Mouse (Mus musculus): ENCODE measurements around the gene Usp25. TPM values are rescaled to one million over a fixed set of nuclear protein-coding genes. Genes with fewer than 3 reads are reported as not detected.

Gene Usp25
- polyA plus RNA-seq, 1 experiment from 2014 or later = 6.4 TPM

DNA sequence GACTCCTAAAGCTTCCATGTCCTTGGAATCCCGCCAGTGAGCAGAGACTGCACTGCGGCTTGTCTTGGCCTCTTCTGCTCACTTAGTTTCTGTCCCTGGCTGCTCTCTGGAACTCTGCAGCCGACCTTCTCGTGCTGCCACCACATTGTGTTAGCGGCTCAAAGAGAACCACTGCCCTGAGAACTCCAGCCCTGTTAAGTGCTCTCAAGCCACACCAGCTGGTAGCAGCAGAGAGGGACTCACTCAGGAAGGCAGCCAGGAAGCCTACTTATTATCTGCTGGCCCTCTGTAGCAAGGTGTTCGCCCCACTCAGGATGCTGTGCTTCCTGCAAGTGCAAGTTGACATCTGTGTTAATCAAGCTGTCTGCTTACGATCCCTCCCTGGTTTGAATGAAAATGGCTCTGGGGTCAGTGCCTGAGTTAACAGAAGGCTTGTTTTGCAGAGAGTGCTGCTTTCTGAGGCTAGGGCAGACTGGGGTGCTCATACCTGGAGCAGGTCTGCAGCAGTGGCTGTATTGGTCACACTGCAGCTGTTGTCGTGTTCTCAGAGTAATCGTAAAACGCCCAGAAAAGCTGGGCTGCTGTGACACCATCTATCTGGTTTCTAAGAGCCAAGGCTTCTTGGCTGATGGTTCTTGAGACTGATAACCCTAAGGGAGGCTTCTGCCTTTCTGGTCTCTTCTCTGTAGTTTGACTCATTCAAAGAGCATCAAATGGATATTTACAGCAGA, 15.3 kb downstream of the Usp25 start:
- ATAC-seq = peak; percentile 65
- 65% methylated on average over 10 of the region's 10 CpGs for WGBS
- Histone ChIP-seq H3K27me3 (replicated peaks; ENCODE audit: control insufficient read depth, insufficient read depth, low read length) (no peaks in the 10 kb centered on the region), H3K4me1 (ENCODE audit: control insufficient read depth, insufficient read depth, low read depth, low read length) (peaks cover 18% of the 10 kb centered on the region), H3K27ac (ENCODE audit: low read depth, low read length) (peak overlapping the region; percentile 34; the same call in 1 of the 2 replicates), H3K36me3 (ENCODE audit: control insufficient read depth, insufficient read depth, low read length) (no peaks in the 10 kb centered on the region), H3K9ac (ENCODE audit: low read depth, low read length) (no peak overlapping the region), H3K4me3 (ENCODE audit: low read length) (no peak overlapping the region), H3K4me2 (ENCODE audit: low read length) (peak overlapping the region; percentile 38), H3K9me3 (ENCODE audit: control insufficient read depth, low read length) (peaks cover 8% of the 10 kb centered on the region)

DNA sequence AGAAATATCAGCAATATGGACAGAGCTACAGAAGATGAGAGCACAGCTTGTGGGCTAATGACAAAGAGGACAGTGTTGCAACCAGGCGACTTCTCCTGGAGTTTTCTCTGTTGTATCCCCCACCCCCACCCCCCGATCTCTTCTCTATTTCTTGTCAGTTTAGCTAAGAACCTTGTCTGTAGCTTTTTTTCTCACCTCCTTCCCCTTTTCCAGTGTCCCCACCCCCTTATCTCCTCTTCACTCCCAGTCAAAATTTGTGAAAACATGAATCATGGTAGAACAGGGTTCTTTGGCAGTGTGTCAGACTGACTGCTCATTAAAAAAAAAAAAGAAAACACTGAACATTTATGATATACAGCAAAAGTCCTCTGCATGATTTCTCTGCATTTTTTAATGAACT, 16.9 kb downstream of the Usp25 start:
- Histone ChIP-seq H3K27me3 (replicated peaks; ENCODE audit: control insufficient read depth, insufficient read depth, low read length) (no peaks in the 10 kb centered on the region), H3K9ac (ENCODE audit: low read depth, low read length) (no peak overlapping the region), H3K4me2 (ENCODE audit: low read length) (no peak overlapping the region), H3K36me3 (ENCODE audit: control insufficient read depth, insufficient read depth, low read length) (no peaks in the 10 kb centered on the region), H3K4me3 (ENCODE audit: low read length) (no peak overlapping the region), H3K9me3 (ENCODE audit: control insufficient read depth, low read length) (peaks cover 2% of the 10 kb centered on the region; the same call in 1 of the 2 replicates), H3K4me1 (ENCODE audit: control insufficient read depth, insufficient read depth, low read depth, low read length) (peaks cover 20% of the 10 kb centered on the region), H3K27ac (ENCODE audit: low read depth, low read length) (no peak overlapping the region)
- no peak for ATAC-seq
- WGBS = 51% methylated on average over 2 of the region's 2 CpGs

DNA sequence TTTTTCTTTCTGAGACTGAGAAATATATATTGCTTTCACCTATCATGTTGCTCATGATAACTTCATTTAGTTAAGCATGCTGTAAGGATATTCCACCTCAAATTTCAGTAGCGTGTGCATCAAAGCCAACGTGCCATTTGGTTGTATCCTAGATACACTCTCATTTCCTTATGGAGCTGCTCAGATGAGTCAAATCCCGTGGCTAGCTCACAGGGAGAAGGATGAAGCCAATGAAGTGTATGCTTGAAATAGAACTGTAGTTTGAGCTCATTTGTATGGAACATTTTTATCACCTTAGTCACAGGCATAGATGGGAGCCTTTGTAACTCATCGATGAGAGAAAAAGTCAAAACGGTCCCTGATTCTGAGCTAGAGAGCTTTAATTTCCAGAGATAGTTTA, 20.8 kb downstream of the Usp25 start:
- peaks cover 9% of the 10 kb centered on the region for H3K4me1 ChIP-seq (ENCODE audit: control insufficient read depth, insufficient read depth, low read depth, low read length)
- H3K36me3 ChIP-seq (ENCODE audit: control insufficient read depth, insufficient read depth, low read length) = peaks cover 5% of the 10 kb centered on the region; the same call in 1 of the 2 replicates
- H3K4me2 ChIP-seq (ENCODE audit: low read length) = no peak overlapping the region
- H3K27me3 ChIP-seq (replicated peaks; ENCODE audit: control insufficient read depth, insufficient read depth, low read length) = no peaks in the 10 kb centered on the region
- WGBS = 81% methylated on average over 5 of the region's 5 CpGs
- no peaks in the 10 kb centered on the region for H3K9me3 ChIP-seq (ENCODE audit: control insufficient read depth, low read length)
- H3K9ac ChIP-seq (ENCODE audit: low read depth, low read length) = no peak overlapping the region
- no peak overlapping the region for H3K4me3 ChIP-seq (ENCODE audit: low read length)
- ATAC-seq = no peak
- no peak overlapping the region for H3K27ac ChIP-seq (ENCODE audit: low read depth, low read length)

DNA sequence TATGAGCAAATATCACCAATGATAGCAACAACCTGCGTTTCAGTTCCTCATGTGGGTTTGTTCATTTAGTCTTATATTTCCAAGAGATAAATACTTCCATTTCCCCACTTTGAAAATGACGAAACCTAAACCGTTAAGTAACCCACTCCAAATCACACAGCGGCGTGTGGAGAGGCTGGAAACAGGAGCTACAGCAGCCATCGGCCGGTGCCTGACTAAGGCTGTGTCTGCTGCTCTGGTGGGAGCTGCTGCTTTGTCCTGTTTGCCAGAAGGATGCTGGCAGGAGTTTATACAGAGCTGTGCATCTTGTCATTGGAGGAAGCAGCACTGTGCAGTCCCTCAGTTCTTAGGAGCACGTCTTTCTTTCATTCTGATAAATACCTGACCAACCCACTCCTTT, 21.2 kb downstream of the Usp25 start:
- H3K4me2 ChIP-seq (ENCODE audit: low read length) = no peak overlapping the region
- ATAC-seq = peak; percentile 50; the same call in 1 of the 2 replicates

DNA sequence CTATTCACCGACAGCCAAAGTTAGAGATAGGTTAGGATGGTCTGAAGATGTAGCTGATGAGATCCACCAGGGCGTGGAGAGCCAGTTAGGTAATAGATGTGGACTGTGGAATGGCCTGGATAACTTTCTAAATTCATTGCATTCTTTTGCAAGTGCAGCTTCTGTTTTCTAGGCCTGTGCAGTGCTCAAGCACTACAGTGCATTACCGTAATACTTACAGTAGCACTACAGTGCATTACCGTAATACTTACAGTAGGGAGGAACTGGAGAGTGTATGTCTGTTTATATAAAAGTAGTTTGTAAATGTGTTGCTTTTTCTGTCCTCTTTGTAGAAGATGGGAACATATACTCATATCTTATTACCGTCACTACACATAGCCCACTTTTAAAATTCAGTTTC, 28.1 kb downstream of the Usp25 start:
- Histone ChIP-seq H3K4me2 (ENCODE audit: low read length) (no peak overlapping the region), H3K4me1 (ENCODE audit: control insufficient read depth, insufficient read depth, low read depth, low read length) (no peaks in the 10 kb centered on the region), H3K9ac (ENCODE audit: low read depth, low read length) (no peak overlapping the region), H3K27me3 (replicated peaks; ENCODE audit: control insufficient read depth, insufficient read depth, low read length) (no peaks in the 10 kb centered on the region), H3K4me3 (ENCODE audit: low read length) (no peak overlapping the region), H3K9me3 (ENCODE audit: control insufficient read depth, low read length) (no peaks in the 10 kb centered on the region), H3K36me3 (ENCODE audit: control insufficient read depth, insufficient read depth, low read length) (peaks cover 5% of the 10 kb centered on the region; the same call in 1 of the 2 replicates), H3K27ac (ENCODE audit: low read depth, low read length) (no peak overlapping the region)
- ATAC-seq = no peak
- 90% methylated on average over 5 of the region's 5 CpGs for WGBS

More for the DNA sequence above, 21.2 kb downstream of the Usp25 start:
- H3K4me3 ChIP-seq (ENCODE audit: low read length) = no peak overlapping the region
- no peaks in the 10 kb centered on the region for H3K9me3 ChIP-seq (ENCODE audit: control insufficient read depth, low read length)
- no peak overlapping the region for H3K27ac ChIP-seq (ENCODE audit: low read depth, low read length)
- H3K36me3 ChIP-seq (ENCODE audit: control insufficient read depth, insufficient read depth, low read length) = peaks cover 5% of the 10 kb centered on the region; the same call in 1 of the 2 replicates
- no peaks in the 10 kb centered on the region for H3K27me3 ChIP-seq (replicated peaks; ENCODE audit: control insufficient read depth, insufficient read depth, low read length)
- WGBS = 83% methylated on average over 8 of the region's 8 CpGs
- peaks cover 9% of the 10 kb centered on the region for H3K4me1 ChIP-seq (ENCODE audit: control insufficient read depth, insufficient read depth, low read depth, low read length)
- H3K9ac ChIP-seq (ENCODE audit: low read depth, low read length) = no peak overlapping the region

DNA sequence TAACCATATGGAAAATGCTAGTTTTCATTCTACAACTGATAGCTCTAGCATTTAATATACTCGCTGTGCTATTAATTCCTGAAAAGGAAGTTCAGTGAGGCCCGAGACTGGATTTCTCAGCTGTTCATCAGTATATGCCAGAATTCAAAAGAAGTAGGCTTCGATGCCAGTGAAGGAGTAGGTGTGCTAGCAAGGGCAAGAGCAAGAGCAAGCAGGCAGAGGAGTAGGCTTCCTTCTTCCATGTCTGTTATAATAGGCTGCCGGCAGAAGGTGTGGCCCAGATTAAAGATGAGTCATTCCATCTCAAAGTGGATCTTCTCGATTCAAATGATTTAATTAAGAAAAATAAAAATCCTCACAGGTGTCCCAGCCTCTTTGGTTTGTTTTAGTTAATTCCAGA, 30.0 kb downstream of the Usp25 start:
- WGBS = 93% methylated on average over 5 of the region's 5 CpGs
- no peak overlapping the region for H3K4me2 ChIP-seq (ENCODE audit: low read length)
- no peak for ATAC-seq

DNA sequence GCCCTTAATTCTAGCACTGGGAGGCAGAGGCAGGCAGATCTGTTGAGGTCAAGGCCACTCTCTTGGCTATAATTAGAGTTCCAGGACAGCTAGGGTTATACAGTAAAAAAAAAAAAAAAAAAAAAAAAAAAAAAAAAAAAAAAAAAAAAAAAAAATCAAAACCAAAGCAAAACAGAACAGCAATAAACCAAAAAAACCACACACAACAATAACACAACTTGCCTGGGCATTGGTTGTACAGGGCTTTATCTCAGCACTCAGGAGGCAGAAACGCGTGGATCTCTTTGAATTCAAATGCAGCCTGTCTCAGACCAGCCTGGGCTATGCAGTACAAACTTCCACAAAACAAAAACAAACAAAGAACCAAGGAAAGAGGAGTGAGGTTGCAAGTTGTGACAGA, 40.7 kb downstream of the Usp25 start:
- H3K4me2 ChIP-seq (ENCODE audit: low read length) = no peak overlapping the region
- H3K9ac ChIP-seq (ENCODE audit: low read depth, low read length) = no peak overlapping the region
- no peak overlapping the region for H3K27ac ChIP-seq (ENCODE audit: low read depth, low read length)
- H3K27me3 ChIP-seq (replicated peaks; ENCODE audit: control insufficient read depth, insufficient read depth, low read length) = no peaks in the 10 kb centered on the region
- no peaks in the 10 kb centered on the region for H3K9me3 ChIP-seq (ENCODE audit: control insufficient read depth, low read length)
- 88% methylated on average over 2 of the region's 2 CpGs for WGBS
- ATAC-seq = no peak
- no peaks in the 10 kb centered on the region for H3K4me1 ChIP-seq (ENCODE audit: control insufficient read depth, insufficient read depth, low read depth, low read length)
- no peak overlapping the region for H3K4me3 ChIP-seq (ENCODE audit: low read length)
- no peaks in the 10 kb centered on the region for H3K36me3 ChIP-seq (ENCODE audit: control insufficient read depth, insufficient read depth, low read length)

More for the DNA sequence above, 30.0 kb downstream of the Usp25 start:
- Histone ChIP-seq H3K4me3 (ENCODE audit: low read length) (no peak overlapping the region), H3K9me3 (ENCODE audit: control insufficient read depth, low read length) (no peaks in the 10 kb centered on the region), H3K9ac (ENCODE audit: low read depth, low read length) (no peak overlapping the region), H3K27ac (ENCODE audit: low read depth, low read length) (no peak overlapping the region), H3K4me1 (ENCODE audit: control insufficient read depth, insufficient read depth, low read depth, low read length) (no peaks in the 10 kb centered on the region), H3K27me3 (replicated peaks; ENCODE audit: control insufficient read depth, insufficient read depth, low read length) (no peaks in the 10 kb centered on the region), H3K36me3 (ENCODE audit: control insufficient read depth, insufficient read depth, low read length) (no peaks in the 10 kb centered on the region)

DNA sequence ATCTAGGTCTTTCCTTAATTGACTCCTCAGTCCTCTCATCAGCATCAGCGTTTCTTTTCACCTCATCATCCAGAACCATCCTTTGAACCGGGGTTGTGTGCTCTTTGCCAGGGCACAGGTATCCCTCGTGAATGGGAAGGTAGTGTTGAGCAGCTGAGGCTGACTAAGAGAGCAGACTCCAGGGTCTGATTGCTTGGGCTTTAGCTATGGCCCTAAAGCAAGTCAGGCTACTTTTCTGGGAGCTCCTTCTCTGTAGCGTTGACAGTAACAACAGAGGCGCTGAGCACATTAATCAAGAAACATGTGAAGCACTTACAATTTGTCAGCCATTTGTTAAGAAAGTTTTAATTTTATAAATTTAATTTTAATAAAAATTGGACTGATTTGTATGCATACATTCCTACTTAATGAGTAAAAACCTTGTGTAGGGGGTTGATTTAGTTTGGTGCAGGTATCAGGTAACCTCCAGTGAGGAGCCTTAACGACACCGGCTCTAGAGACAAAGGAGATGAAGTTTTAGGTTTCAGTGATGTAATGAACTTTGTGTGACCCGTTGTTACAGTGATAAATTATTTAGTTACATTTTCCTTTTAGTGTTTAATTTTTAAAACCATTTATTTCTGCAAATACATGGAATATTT, 42.1 kb downstream of the Usp25 start:
- no peak for ATAC-seq
- Histone ChIP-seq H3K4me2 (ENCODE audit: low read length) (no peak overlapping the region), H3K9ac (ENCODE audit: low read depth, low read length) (no peak overlapping the region), H3K27me3 (replicated peaks; ENCODE audit: control insufficient read depth, insufficient read depth, low read length) (no peaks in the 10 kb centered on the region), H3K9me3 (ENCODE audit: control insufficient read depth, low read length) (no peaks in the 10 kb centered on the region), H3K4me1 (ENCODE audit: control insufficient read depth, insufficient read depth, low read depth, low read length) (no peaks in the 10 kb centered on the region), H3K36me3 (ENCODE audit: control insufficient read depth, insufficient read depth, low read length) (no peaks in the 10 kb centered on the region), H3K27ac (ENCODE audit: low read depth, low read length) (no peak overlapping the region), H3K4me3 (ENCODE audit: low read length) (no peak overlapping the region)
- 78% methylated on average over 8 of the region's 8 CpGs for WGBS

DNA sequence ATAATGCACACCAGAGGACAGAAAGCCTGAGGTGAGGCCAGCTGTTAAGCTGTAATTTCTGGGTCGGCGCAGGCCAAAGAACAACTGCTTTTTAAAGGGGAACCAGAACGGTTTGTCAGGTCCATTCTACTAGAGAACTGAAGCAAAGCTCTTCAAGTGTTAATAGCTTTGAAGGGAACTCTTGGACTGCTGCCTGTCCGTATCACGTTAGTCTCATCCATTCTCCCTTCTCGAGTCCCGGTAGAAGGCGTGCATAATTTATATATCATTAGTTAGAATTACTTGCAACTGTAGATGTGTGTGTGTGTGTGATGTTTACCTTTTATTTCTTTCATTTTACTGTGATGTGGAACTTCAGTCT, 42.6 kb downstream of the Usp25 start:
- H3K4me2 ChIP-seq (ENCODE audit: low read length) = no peak overlapping the region
- no peak overlapping the region for H3K27ac ChIP-seq (ENCODE audit: low read depth, low read length)
- H3K4me3 ChIP-seq (ENCODE audit: low read length) = no peak overlapping the region
- no peaks in the 10 kb centered on the region for H3K4me1 ChIP-seq (ENCODE audit: control insufficient read depth, insufficient read depth, low read depth, low read length)
- WGBS = 44% methylated on average over 8 of the region's 8 CpGs
- H3K9ac ChIP-seq (ENCODE audit: low read depth, low read length) = no peak overlapping the region; the same call in 1 of the 2 replicates
- no peak for ATAC-seq
- no peaks in the 10 kb centered on the region for H3K9me3 ChIP-seq (ENCODE audit: control insufficient read depth, low read length)
- H3K36me3 ChIP-seq (ENCODE audit: control insufficient read depth, insufficient read depth, low read length) = no peaks in the 10 kb centered on the region
- H3K27me3 ChIP-seq (replicated peaks; ENCODE audit: control insufficient read depth, insufficient read depth, low read length) = no peaks in the 10 kb centered on the region

All from hindbrain, embryonic 16.5 days (tissue).